Mouse (Mus musculus) CH12F3 (cell line): ENCODE measurements around the gene Fhl3.

Source experiments
- in situ Hi-C: fragments of 300-500 bp; cut with MboI; formaldehyde crosslinking; loops from 2 replicates; pipeline ENCODE4 v1.14.3; 2020; ENCODE audit warnings: low sequenced_read_pairs

Fhl3 gene

GRCm38 (mm10) chr4:124751300-124752250 lies 51.1 kb downstream of the Fhl3 start:
- in situ Hi-C loops = no loop called here

- in situ Hi-C loops = no loop called here
Measured at GRCm38 (mm10) chr4:124752281-124753199, 52.0 kb downstream of the Fhl3 start.

GRCm38 (mm10) chr4:124755526-124755925 lies 55.0 kb downstream of the Fhl3 start:
- in situ Hi-C loops = no loop called here
